Mouse (Mus musculus) liver, postnatal 0 days (tissue): ENCODE measurements at regions not wholly inside any gene's neighbourhood (a gene's known extent, or its start where the extent isn't known, plus 50 kb on each side); places are given as distances from the start of the nearest gene placed in this dataset.
A peak's percentile ranks its signal among the peaks of the same experiment; 100 is the strongest.

Source experiments
- ATAC-seq: fragments of 200-750 bp; cut with Nextera tagmentation; 2 replicates; pipeline ENCODE4 v1.8.0; 2017; ENCODE audit warnings: mild to moderate bottlenecking, moderate library complexity
- DNase-seq: peaks from one replicate; pipeline ENCODE4 v3.0.0-alpha.2; 2016
- H3K27ac ChIP-seq: fragments of 300-500 bp; sonication (generic); 2 replicates; pipeline ENCODE4 v1.5.1; 2014; ENCODE audit warnings: antibody characterized with exemption, moderate library complexity, mild to moderate bottlenecking, low read depth
- H3K27me3 ChIP-seq: fragments of 300-500 bp; sonication (generic); 2 replicates; pipeline ENCODE4 v1.6.1; 2014; ENCODE audit warnings: low read length, control low read depth, mixed read lengths; ENCODE audit not compliant: insufficient read depth
- H3K36me3 ChIP-seq: fragments of 300-500 bp; sonication (generic); replicated peaks from 2 replicates; pipeline ENCODE4 v1.6.1; 2014; ENCODE audit warnings: mild to moderate bottlenecking, control low read depth, low read length, moderate library complexity, mixed read lengths; ENCODE audit not compliant: insufficient read depth
- H3K4me1 ChIP-seq: fragments of 300-500 bp; sonication (generic); 2 replicates; pipeline ENCODE4 v1.6.1; 2014; ENCODE audit warnings: antibody characterized with exemption, mild to moderate bottlenecking, control low read depth; ENCODE audit not compliant: insufficient read depth
- H3K4me2 ChIP-seq: fragments of 300-500 bp; sonication (generic); 2 replicates; pipeline ENCODE4 v1.6.1; 2014; ENCODE audit warnings: low read depth, mild to moderate bottlenecking, low read length, moderate library complexity, mixed read lengths
- H3K4me3 ChIP-seq: fragments of 300-500 bp; sonication (generic); 2 replicates; pipeline ENCODE4 v1.5.1; 2014; ENCODE audit warnings: low read depth, low read length
- H3K9ac ChIP-seq: fragments of 300-500 bp; sonication (generic); replicated peaks from 2 replicates; pipeline ENCODE4 v1.6.1; 2014; ENCODE audit warnings: mild to moderate bottlenecking, moderate library complexity
- H3K9me3 ChIP-seq: fragments of 300-500 bp; sonication (generic); 2 replicates; pipeline ENCODE4 v1.6.1; 2016; ENCODE audit warnings: mild to moderate bottlenecking, control low read depth, low read length, mixed read lengths
- CTCF ChIP-seq: sonication (generic); IDR thresholded peaks from 2 replicates; pipeline ENCODE4 v1.5.1; 2016; ENCODE audit warnings: antibody characterized with exemption, low read depth
- EP300 ChIP-seq: IDR thresholded peaks from 2 replicates; pipeline ENCODE4 v1.6.1; 2016; ENCODE audit warnings: antibody characterized with exemption, low read depth, mild to moderate bottlenecking
- WGBS: fragments of 180-500 bp; shearing (Covaris S2); extraction: QIAGEN DNeasy Blood & Tissue Kit; methylation state at CpG from one replicate; pipeline ENCODE4 v1.1.7; 2014; ENCODE audit not compliant: insufficient replicate concordance; 5-methylcytosine and 5-hydroxymethylcytosine counted together

- ATAC-seq = no peak
Observed at GRCm38 (mm10) chr19:52661009-52661408, 379.0 kb downstream of the Xpnpep1 start.

GRCm38 (mm10) chr19:52647066-52648046 is 383.3 kb downstream of the Ins1 start:
- no peak for ATAC-seq
- TF ChIP-seq CTCF (no peak), EP300 (no peak)
- Histone ChIP-seq H3K4me1 (no peaks in the 10 kb centered on the region), H3K4me2 (no peak overlapping the region), H3K9ac (no peak overlapping the region), H3K9me3 (no peaks in the 10 kb centered on the region), H3K27me3 (no peaks in the 10 kb centered on the region), H3K27ac (no peak overlapping the region), H3K4me3 (no peak overlapping the region), H3K36me3 (no peaks in the 10 kb centered on the region)
- no peak for DNase-seq
- WGBS = 69% methylated on average over 17 of the region's 17 CpGs

More at GRCm38 (mm10) chr19:52661009-52661408, 379.0 kb downstream of the Xpnpep1 start:
- Histone ChIP-seq H3K27me3 (no peaks in the 10 kb centered on the region), H3K4me1 (no peaks in the 10 kb centered on the region), H3K9me3 (no peaks in the 10 kb centered on the region), H3K4me3 (no peak overlapping the region), H3K9ac (no peak overlapping the region), H3K36me3 (no peaks in the 10 kb centered on the region), H3K4me2 (no peak overlapping the region), H3K27ac (no peak overlapping the region)
- DNase-seq = no peak
- WGBS = 73% methylated on average over 5 of the region's 5 CpGs
- no peak for TF ChIP-seq CTCF
- no peak for TF ChIP-seq EP300

GRCm38 (mm10) chr19:52640228-52640627 is 376.1 kb downstream of the Ins1 start:
- Histone ChIP-seq H3K9me3 (no peaks in the 10 kb centered on the region), H3K4me2 (no peak overlapping the region), H3K36me3 (no peaks in the 10 kb centered on the region), H3K4me1 (no peaks in the 10 kb centered on the region), H3K4me3 (no peak overlapping the region), H3K27me3 (no peaks in the 10 kb centered on the region), H3K27ac (no peak overlapping the region), H3K9ac (no peak overlapping the region)
- 48% methylated on average over 5 of the region's 5 CpGs for WGBS
- DNase-seq (no peak), ATAC-seq (no peak)
- TF ChIP-seq CTCF (no peak), EP300 (no peak)

- Histone ChIP-seq H3K4me2 (no peak overlapping the region), H3K27ac (no peak overlapping the region), H3K27me3 (no peaks in the 10 kb centered on the region), H3K9me3 (no peaks in the 10 kb centered on the region), H3K4me3 (no peak overlapping the region), H3K9ac (no peak overlapping the region), H3K4me1 (no peaks in the 10 kb centered on the region), H3K36me3 (no peaks in the 10 kb centered on the region)
- TF ChIP-seq CTCF = no peak
- no peak for TF ChIP-seq EP300
- ATAC-seq (no peak), DNase-seq (no peak)
- WGBS = 73% methylated on average over 4 of the region's 4 CpGs
Observed at GRCm38 (mm10) chr19:52632501-52632900, 368.4 kb downstream of the Ins1 start.

GRCm38 (mm10) chr19:52624310-52624709 is 360.2 kb downstream of the Ins1 start:
- DNase-seq (no peak), ATAC-seq (no peak)
- no peaks in the 10 kb centered on the region for H3K9me3 ChIP-seq
- TF ChIP-seq CTCF (no peak), EP300 (no peak)
- no peaks in the 10 kb centered on the region for H3K27me3 ChIP-seq
- no peak overlapping the region for H3K27ac ChIP-seq
- no peak overlapping the region for H3K9ac ChIP-seq
- H3K4me2 ChIP-seq = no peak overlapping the region
- no peaks in the 10 kb centered on the region for H3K36me3 ChIP-seq
- 60% methylated on average over 5 of the region's 5 CpGs for WGBS
- no peaks in the 10 kb centered on the region for H3K4me1 ChIP-seq
- no peak overlapping the region for H3K4me3 ChIP-seq

- H3K4me1 ChIP-seq = no peaks in the 10 kb centered on the region
- no peaks in the 10 kb centered on the region for H3K9me3 ChIP-seq
- H3K27ac ChIP-seq = no peak overlapping the region
- no peaks in the 10 kb centered on the region for H3K36me3 ChIP-seq
- TF ChIP-seq EP300 (no peak), CTCF (peak; percentile 23; the same call in 1 of the 2 replicates)
- H3K4me2 ChIP-seq = no peak overlapping the region
- DNase-seq (no peak), ATAC-seq (no peak)
- no peak overlapping the region for H3K9ac ChIP-seq
- H3K4me3 ChIP-seq = no peak overlapping the region
- no peaks in the 10 kb centered on the region for H3K27me3 ChIP-seq
Observed at GRCm38 (mm10) chr19:52623496-52623895, 359.4 kb downstream of the Ins1 start.
